9 mouse cellular contexts compared by ENCODE assay signal in genomic region chr12:105517026-105517675, GRCm38 (mm10). TPM values are rescaled to one million over a fixed set of nuclear protein-coding genes. Genes with fewer than 3 reads are reported as not detected.
DNase-seq lines count a peak whose midpoint lies in the region; ATAC-seq and TF ChIP-seq lines count a peak whose summit lies in the region.
"Had no signal": no experiment of that assay in that cellular context is flagged by ENCODE, and none has a peak within 500 bp of the region (broad histone marks: within the 10 kb centered on the region; RNA-seq: fewer than 3 reads in every experiment).

No protein-coding gene starts in this region.

- TF ChIP-seq CTCF in G1E (IDR thresholded peaks at IDR 0.05; ENCODE audit: low read depth, low read length): no peak
- TF ChIP-seq CTCF in kidney, adult 2 months (conservative IDR thresholded peaks at IDR 0.05; ENCODE audit: insufficient read depth, insufficient read length, low read depth, low read length): no peak
- TF ChIP-seq CTCF in lung, postnatal 0 days (IDR thresholded peaks at IDR 0.05): no peak

- 0 out of 2 replicates have a peak, but pooled peaks have one; percentile 17 for ATAC-seq in G1E (ENCODE audit: extremely low read depth, insufficient number of reproducible peaks, low FRiP score, poor library complexity, severe bottlenecking)
- peak; percentile 61 for ATAC-seq in lung, postnatal 0 days

- DNase-seq in G1E (ENCODE audit: low spot score): no peak
- peak; percentile 41 to 44 for DNase-seq in adrenal gland, adult 18-20 months (ENCODE audit: low spot score in 2 of 2)
- peak; percentile 63 for DNase-seq in kidney, adult 2 months
- DNase-seq in lung, postnatal 0 days (ENCODE audit: low spot score): peak; percentile 83
- no peak for DNase-seq in cerebellum, adult 9-11 months
- no peak for DNase-seq in cerebellum, adult 11 months
- no peak for DNase-seq in layer of hippocampus, adult 9-11 months
- DNase-seq: right cerebral cortex, postnatal 25 days had no signal

- no peak overlapping the region for H3K27ac ChIP-seq in kidney, adult 2 months (ENCODE audit: insufficient read depth, low read depth, low read length)
- no peak overlapping the region for H3K27ac ChIP-seq in lung, postnatal 0 days (ENCODE audit: low read length)
- H3K27ac ChIP-seq: hindbrain, embryonic 15.5 days had no signal

- TF ChIP-seq POLR2A in kidney, adult 2 months (IDR thresholded peaks at IDR 0.05; ENCODE audit: low read depth, low read length): no peak

- TF ChIP-seq EP300 in lung, postnatal 0 days (IDR thresholded peaks at IDR 0.05): peak; percentile 59

- 49% methylated on average over 21 of the region's 21 CpGs for WGBS in kidney, adult 2 months
- 49% methylated on average over 21 of the region's 21 CpGs for WGBS in lung, postnatal 0 days

- H3K4me2 ChIP-seq in lung, postnatal 0 days (replicated peaks; ENCODE audit: low read depth, low read length): no peak overlapping the region
- H3K4me2 ChIP-seq: hindbrain, embryonic 15.5 days had no signal

- H3K9me3 ChIP-seq in G1E (replicated peaks): peaks cover 78% of the 10 kb centered on the region
- no peaks in the 10 kb centered on the region for H3K9me3 ChIP-seq in lung, postnatal 0 days (ENCODE audit: low read length)
- H3K9me3 ChIP-seq: hindbrain, embryonic 15.5 days had no signal

- H3K9ac ChIP-seq in lung, postnatal 0 days (replicated peaks; ENCODE audit: low read depth): no peak overlapping the region
- H3K9ac ChIP-seq: hindbrain, embryonic 15.5 days had no signal

- H3K36me3 ChIP-seq in G1E (replicated peaks): no peaks in the 10 kb centered on the region
- H3K36me3 ChIP-seq in kidney, adult 2 months (ENCODE audit: control insufficient read depth, insufficient read depth, low read length): no peaks in the 10 kb centered on the region
- H3K36me3 ChIP-seq in lung, postnatal 0 days (ENCODE audit: insufficient read depth, low read length): no peaks in the 10 kb centered on the region
- H3K36me3 ChIP-seq: hindbrain, embryonic 15.5 days had no signal

- H3K4me1 ChIP-seq in G1E (ENCODE audit: insufficient read depth, low read depth, low read length): no peaks in the 10 kb centered on the region
- H3K4me1 ChIP-seq in kidney, adult 2 months (ENCODE audit: control insufficient read depth, insufficient read depth, low read length): no peaks in the 10 kb centered on the region
- peaks cover 9% of the 10 kb centered on the region; the same call in 1 of the 2 replicates for H3K4me1 ChIP-seq in lung, postnatal 0 days (ENCODE audit: insufficient read depth, low read depth, low read length)

- no peak overlapping the region for H3K4me3 ChIP-seq in G1E (ENCODE audit: low read depth, low read length)
- H3K4me3 ChIP-seq in kidney, adult 2 months (ENCODE audit: insufficient read depth, low read depth, low read length): no peak overlapping the region
- H3K4me3 ChIP-seq in lung, postnatal 0 days (ENCODE audit: low read depth, low read length): no peak overlapping the region
- H3K4me3 ChIP-seq: hindbrain, embryonic 15.5 days had no signal

- no peaks in the 10 kb centered on the region for H3K27me3 ChIP-seq in G1E (ENCODE audit: insufficient read depth, low read length)
- no peaks in the 10 kb centered on the region for H3K27me3 ChIP-seq in kidney, adult 2 months (replicated peaks; ENCODE audit: control insufficient read depth, insufficient read depth, low read length)
- H3K27me3 ChIP-seq in lung, postnatal 0 days (replicated peaks; ENCODE audit: insufficient read depth, low read length): no peaks in the 10 kb centered on the region
- H3K27me3 ChIP-seq: hindbrain, embryonic 15.5 days had no signal

RNA-seq across cellular contexts. Expression of gene Bdkrb2, which starts 45.9 kb away (rescaled TPM):
- total RNA-seq in G1E (2014; fragmentation: Nextera tagmentation) (not detected in 2 replicates), G1E (2017) (0.05 and 0.06 TPM in 2 replicates)
- polyA plus RNA-seq in G1E (2012): 0.01 TPM in 1 of 2 replicates, not detected in the other
- total RNA-seq in adrenal gland, adult 18-20 months (2021): 10 to 100 TPM; 11.7 to 14.9 TPM
- 0.54 and 0.64 TPM in 2 replicates for polyA plus RNA-seq in kidney, adult 2 months (2012; rRNA removed)
- polyA plus RNA-seq in lung, postnatal 0 days (2015; fragmentation: Nextera tagmentation; extraction: Ambion mirVana): 2.1 and 2.5 TPM in 2 replicates

Comparison
In these comparisons a context has a peak if more than half of its experiments do, and no peak if none do; other contexts are left out.
1. DNase-seq: peak in adrenal gland, adult 18-20 months (2 of 2), kidney, adult 2 months (single experiment) and lung, postnatal 0 days (single experiment); none in G1E (single experiment), cerebellum, adult 9-11 months (single experiment), cerebellum, adult 11 months (single experiment) and layer of hippocampus, adult 9-11 months (single experiment).